Mouse (Mus musculus): ENCODE measurements around the gene Teddm1a. TPM values are rescaled to one million over a fixed set of nuclear protein-coding genes. Genes with fewer than 3 reads are reported as not detected.

The Teddm1a gene
- total RNA-seq, 2 experiments from 2014 or later: not detected

GRCm38 (mm10) chr1:153937025-153937424 is 45.5 kb downstream of the Teddm1a start:
- no peak for DNase-seq (ENCODE audit: extremely low spot score in 1 of 2, low spot score in 2 of 2)
- intact Hi-C loops (cut with DNase I): no loop called here

- DNase-seq (ENCODE audit: extremely low spot score in 1 of 2, low spot score in 2 of 2): peak in 1 of 2 experiments; percentile 37
- intact Hi-C loops (cut with DNase I): no loop called here
These were observed 49.4 kb downstream of the Teddm1a start for GRCm38 (mm10) chr1:153940986-153941385.

Small RNA genes within 50 kb of the gene (microRNA-seq; reads per million reads assigned to microRNA genes)
- gene Mir8114: 26.7 reads per million, percentile 44 among the genes with 10 or more reads in this experiment

Other genes with a start within 250 kb of the Teddm1a start
- 10 to 100 TPM; 24.3 to 34.0 TPM for gene Rgs8, start 238.7 kb upstream of the Teddm1a start, total RNA-seq (2021)
- gene Rgs16, start 151.4 kb upstream of the Teddm1a start, total RNA-seq (2021): 1 to 10 TPM; 5.5 to 6.2 TPM
- gene Rnasel, start 142.3 kb upstream of the Teddm1a start, total RNA-seq (2021): 10 to 100 TPM; 13.2 to 13.5 TPM
- 1 to 10 TPM in 1 of 2 experiments, under 1 TPM in 1; 0.81 to 1.1 TPM for gene Rgsl1, start 47.6 kb upstream of the Teddm1a start, total RNA-seq (2021)
- not detected for gene Teddm1b, start 17.4 kb upstream of the Teddm1a start, total RNA-seq (2021)
- gene Glul, start 8.2 kb downstream of the Teddm1a start, total RNA-seq (2021): 1,000 to 10,000 TPM in 1 of 2 experiments, 100 to 1,000 TPM in 1; 850 to 1,099 TPM
- 1 to 10 TPM; 1.8 to 2.6 TPM for gene Teddm2, start 8.5 kb downstream of the Teddm1a start, total RNA-seq (2021)

Data from left cerebral cortex, postnatal 10 days (tissue).